Mouse (Mus musculus): ENCODE results near the gene E030018B13Rik. TPM values are rescaled to one million over a fixed set of nuclear protein-coding genes. Genes with fewer than 3 reads are reported as not detected.

E030018B13Rik gene
- 0.39 TPM for polyA plus RNA-seq (2017; shearing (Covaris generic))

GRCm38 (mm10) chr7:63916268-63916907, at the start of gene E030018B13Rik:
Gene E030018B13Rik (plus strand): TSS chr7:63916857.

GRCm38 (mm10) chr7:63938914-63939396, 22.3 kb downstream of the E030018B13Rik start, which contains the start of gene Klf13:
Gene Klf13 (minus strand): TSS chr7:63938915.

Other genes starting within 250 kb of the E030018B13Rik start
- 13.7 TPM for gene Klf13, start 22.1 kb downstream of the E030018B13Rik start, polyA plus RNA-seq (2017; shearing (Covaris generic))
- gene Trpm1, start 237.0 kb downstream of the E030018B13Rik start, polyA plus RNA-seq (2017; shearing (Covaris generic)), result 5.1 TPM

All from inflammation-experienced regulatory T-cells, adult 16 weeks (primary cell).